Mouse (Mus musculus): Measurements from ENCODE around the gene Itln1.

GRCm38 (mm10) chr1:171561200-171561599 is 26.1 kb upstream of the Itln1 start:
- TF ChIP-seq POLR2A (IDR thresholded peaks at IDR 0.05; ENCODE audit: insufficient read length, low read depth) (no peak), CEBPB (IDR thresholded peaks at IDR 0.05; ENCODE audit: insufficient read depth, poor library complexity, severe bottlenecking) (no peak), E2F4 (IDR thresholded peaks at IDR 0.05; ENCODE audit: insufficient read depth) (no peak), USF1 (IDR thresholded peaks at IDR 0.05; ENCODE audit: low read depth) (no peak), SRF (IDR thresholded peaks at IDR 0.05; ENCODE audit: control insufficient read depth, insufficient read length, low read depth) (no peak), TCF12 (IDR thresholded peaks at IDR 0.05; ENCODE audit: insufficient read depth, poor library complexity, severe bottlenecking) (no peak), MYOD1 (IDR thresholded peaks at IDR 0.05; ENCODE audit: control insufficient read depth in 1 of 3, insufficient read length in 2 of 3, low read depth in 2 of 3) (no peak)

Measured in myocyte (in vitro differentiated cells).